Mouse (Mus musculus) gastrocnemius, adult 8-10 months (tissue): ENCODE measurements around the gene Unc5b. TPM values are rescaled to one million over a fixed set of nuclear protein-coding genes. Genes with fewer than 3 reads are reported as not detected.
"Not testable (repeated sequence)": the region's sequence is repeated elsewhere in the genome, so short reads cannot be mapped to it uniquely, and the experiment has no call there.

Experiments
- DNase-seq, 2 experiments: peaks; one replicate each; pipeline ENCODE4 v3.0.0; 2022; ENCODE audit warnings: low spot score in 2 of 2
- total RNA-seq, 4 experiments: library from RNA; stranded (reverse); gene quantifications; 2 replicates each; pipeline ENCODE4 v1.2.4; 2022

Gene Unc5b
- total RNA-seq: 1 to 10 TPM; 1.1 to 2.4 (median 1.8) TPM

- peak; percentile 89 to 92 for DNase-seq
These were observed at the start of gene Unc5b for GRCm38 (mm10) chr10:60831379-60831778. Unc5b (minus strand) TSS chr10:60831581.

- no peak for DNase-seq
These were observed 48.4 kb upstream of the Unc5b start for GRCm38 (mm10) chr10:60879817-60880216.

GRCm38 (mm10) chr10:60877075-60877474, 45.7 kb upstream of the Unc5b start:
- DNase-seq: no peak

GRCm38 (mm10) chr10:60875011-60875410, 43.6 kb upstream of the Unc5b start:
- DNase-seq: no peak

GRCm38 (mm10) chr10:60863318-60863717, 31.9 kb upstream of the Unc5b start:
- no peak for DNase-seq

- no peak for DNase-seq
These were observed 31.3 kb upstream of the Unc5b start for GRCm38 (mm10) chr10:60862477-60863293.

- not testable (repeated sequence) for DNase-seq
These were observed 13.9 kb upstream of the Unc5b start for GRCm38 (mm10) chr10:60845271-60845670.

GRCm38 (mm10) chr10:60838816-60839215, 7.4 kb upstream of the Unc5b start:
- DNase-seq: no peak

GRCm38 (mm10) chr10:60834949-60835348, 3.6 kb upstream of the Unc5b start:
- DNase-seq: peak; percentile 44 to 62

- DNase-seq: no peak
These were observed 1.3 kb upstream of the Unc5b start for GRCm38 (mm10) chr10:60832664-60833173.

GRCm38 (mm10) chr10:60830556-60831350, 628 bp downstream of the Unc5b start:
- DNase-seq: no peak

GRCm38 (mm10) chr10:60830000-60830399, 1.4 kb downstream of the Unc5b start:
- no peak for DNase-seq

GRCm38 (mm10) chr10:60829071-60829470, 2.3 kb downstream of the Unc5b start:
- no peak for DNase-seq

GRCm38 (mm10) chr10:60827901-60828670, 3.3 kb downstream of the Unc5b start:
- DNase-seq: no peak

GRCm38 (mm10) chr10:60827266-60827665, 4.1 kb downstream of the Unc5b start:
- DNase-seq: no peak

- DNase-seq: no peak
These were observed 4.7 kb downstream of the Unc5b start for GRCm38 (mm10) chr10:60826461-60827237.

GRCm38 (mm10) chr10:60825955-60826354, 5.4 kb downstream of the Unc5b start:
- no peak for DNase-seq

GRCm38 (mm10) chr10:60823744-60824143, 7.6 kb downstream of the Unc5b start:
- DNase-seq: no peak

- DNase-seq: no peak
These were observed 8.5 kb downstream of the Unc5b start for GRCm38 (mm10) chr10:60822641-60823425.
